Mouse (Mus musculus): Measurements from ENCODE around the gene Ripor1. TPM values are rescaled to one million over a fixed set of nuclear protein-coding genes. Genes with fewer than 3 reads are reported as not detected.
"Not testable (repeated sequence)": the region's sequence is repeated elsewhere in the genome, so short reads cannot be mapped to it uniquely, and the experiment has no call there.

Gene Ripor1
- polyA plus RNA-seq, 1 experiment from 2014 or later = 19.1 TPM

DNA sequence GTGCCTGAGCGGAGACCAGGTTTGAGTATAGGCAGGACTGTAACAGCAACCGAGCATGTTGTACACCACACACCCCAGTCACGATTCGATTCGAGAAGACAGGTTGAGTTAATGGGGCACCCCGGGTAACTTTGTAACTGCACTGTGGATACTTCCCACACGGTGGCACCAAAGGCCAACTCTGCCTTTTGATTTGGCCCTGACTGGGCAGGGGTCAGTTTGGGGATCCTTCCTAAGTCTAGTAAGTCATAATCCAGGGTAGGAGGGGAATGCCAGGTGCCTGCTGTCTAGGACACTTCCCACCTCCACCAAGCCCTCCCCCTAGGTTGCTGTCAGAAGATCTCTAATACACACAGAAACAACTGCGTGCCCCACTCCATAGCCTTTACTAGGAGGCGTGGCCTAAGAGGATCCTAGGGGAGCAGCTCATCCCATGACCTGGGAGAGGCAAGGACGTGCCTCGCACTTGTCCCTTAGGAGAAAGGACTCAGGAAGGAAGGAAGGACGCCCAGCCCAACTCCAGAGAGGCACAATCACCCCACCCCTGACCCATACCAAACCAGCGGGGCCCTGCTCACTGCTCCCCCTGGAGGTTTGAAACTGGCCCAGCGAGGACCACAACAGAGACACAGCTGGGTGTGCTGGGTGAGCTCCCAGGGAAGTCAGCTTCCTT is 8.6 kb upstream of the Ripor1 start:
- no peaks in the 10 kb centered on the region for H3K9me3 ChIP-seq (ENCODE audit: control insufficient read depth, low read length)
- peaks cover 17% of the 10 kb centered on the region for H3K4me1 ChIP-seq (replicated peaks; ENCODE audit: control insufficient read depth, insufficient read depth, low read length)
- H3K9ac ChIP-seq (ENCODE audit: low read length) = no peak overlapping the region
- WGBS = 11% methylated on average over 14 of the region's 14 CpGs
- H3K27me3 ChIP-seq (replicated peaks; ENCODE audit: control insufficient read depth, insufficient read depth, low read length) = no peaks in the 10 kb centered on the region
- ATAC-seq (replicated peaks; ENCODE audit: low FRiP score, low TSS enrichment, low read depth) = peak; percentile 54
- peak overlapping the region; percentile 38 for H3K4me2 ChIP-seq (ENCODE audit: low read length)
- DNase-seq (ENCODE audit: low spot score) = peak; percentile 80
- H3K27ac ChIP-seq (ENCODE audit: low read depth) = no peak overlapping the region; the same call in 1 of the 2 replicates
- no peak overlapping the region for H3K4me3 ChIP-seq (ENCODE audit: low read depth, low read length)
- no peaks in the 10 kb centered on the region for H3K36me3 ChIP-seq (ENCODE audit: control insufficient read depth, insufficient read depth, low read length)

DNA sequence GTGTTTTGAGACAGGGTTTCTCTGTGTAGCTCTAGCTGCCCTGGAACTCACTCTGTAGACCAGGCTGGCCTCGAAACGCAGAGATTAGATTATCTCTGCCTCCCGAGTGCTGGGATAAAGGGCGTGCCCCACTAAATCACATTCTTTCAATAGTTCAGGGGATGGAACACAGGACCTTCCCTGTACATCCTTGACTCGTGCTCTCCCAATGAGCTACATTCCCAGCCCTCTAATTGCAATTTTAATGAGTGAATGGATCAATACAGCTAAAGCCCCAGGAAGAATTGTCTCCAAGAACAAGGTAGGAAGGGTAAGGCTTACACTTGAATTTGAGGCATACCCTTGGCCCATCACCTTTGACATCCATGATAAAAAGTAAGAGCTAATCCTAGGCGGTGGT is 6.3 kb upstream of the Ripor1 start:
- H3K9me3 ChIP-seq (ENCODE audit: control insufficient read depth, low read length) = no peaks in the 10 kb centered on the region
- no peak overlapping the region for H3K9ac ChIP-seq (ENCODE audit: low read length)
- no peak overlapping the region for H3K4me3 ChIP-seq (ENCODE audit: low read depth, low read length)
- DNase-seq (ENCODE audit: low spot score) (no peak), ATAC-seq (replicated peaks; ENCODE audit: low FRiP score, low TSS enrichment, low read depth) (no peak)
- H3K36me3 ChIP-seq (ENCODE audit: control insufficient read depth, insufficient read depth, low read length) = no peaks in the 10 kb centered on the region
- no peak overlapping the region for H3K4me2 ChIP-seq (ENCODE audit: low read length)
- H3K4me1 ChIP-seq (replicated peaks; ENCODE audit: control insufficient read depth, insufficient read depth, low read length) = peaks cover 17% of the 10 kb centered on the region
- H3K27me3 ChIP-seq (replicated peaks; ENCODE audit: control insufficient read depth, insufficient read depth, low read length) = no peaks in the 10 kb centered on the region
- H3K27ac ChIP-seq (ENCODE audit: low read depth) = no peak overlapping the region
- whole genome bisulfite sequencing = 83% methylated on average over 6 of the region's 6 CpGs

DNA sequence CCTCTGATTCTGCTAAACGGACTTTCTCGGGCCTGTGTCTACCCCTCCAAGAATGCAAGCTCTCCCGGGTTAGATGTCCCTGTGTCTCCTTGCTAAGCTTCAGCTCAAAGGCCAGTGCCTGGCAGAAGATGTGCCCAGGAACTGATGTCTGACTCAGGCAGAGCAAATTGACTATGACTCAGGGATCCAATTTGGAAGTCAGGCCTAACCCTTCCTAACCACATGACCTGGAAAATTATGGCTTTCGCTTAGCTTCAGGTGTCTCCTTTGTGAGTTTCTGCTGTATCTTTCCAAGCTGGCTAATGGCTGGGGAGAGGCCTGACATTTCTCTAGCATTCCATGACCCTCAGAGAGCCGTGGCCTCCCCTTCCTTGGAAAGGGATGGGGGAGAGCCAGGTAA is 3.8 kb upstream of the Ripor1 start:
- Histone ChIP-seq H3K36me3 (ENCODE audit: control insufficient read depth, insufficient read depth, low read length) (no peaks in the 10 kb centered on the region), H3K4me2 (ENCODE audit: low read length) (no peak overlapping the region), H3K4me3 (ENCODE audit: low read depth, low read length) (no peak overlapping the region), H3K4me1 (replicated peaks; ENCODE audit: control insufficient read depth, insufficient read depth, low read length) (peaks cover 16% of the 10 kb centered on the region), H3K9me3 (ENCODE audit: control insufficient read depth, low read length) (no peaks in the 10 kb centered on the region), H3K27ac (ENCODE audit: low read depth) (no peak overlapping the region), H3K9ac (ENCODE audit: low read length) (no peak overlapping the region), H3K27me3 (replicated peaks; ENCODE audit: control insufficient read depth, insufficient read depth, low read length) (no peaks in the 10 kb centered on the region)
- ATAC-seq (replicated peaks; ENCODE audit: low FRiP score, low TSS enrichment, low read depth) = no peak
- 69% methylated on average over 5 of the region's 5 CpGs for WGBS
- no peak for DNase-seq (ENCODE audit: low spot score)

DNA sequence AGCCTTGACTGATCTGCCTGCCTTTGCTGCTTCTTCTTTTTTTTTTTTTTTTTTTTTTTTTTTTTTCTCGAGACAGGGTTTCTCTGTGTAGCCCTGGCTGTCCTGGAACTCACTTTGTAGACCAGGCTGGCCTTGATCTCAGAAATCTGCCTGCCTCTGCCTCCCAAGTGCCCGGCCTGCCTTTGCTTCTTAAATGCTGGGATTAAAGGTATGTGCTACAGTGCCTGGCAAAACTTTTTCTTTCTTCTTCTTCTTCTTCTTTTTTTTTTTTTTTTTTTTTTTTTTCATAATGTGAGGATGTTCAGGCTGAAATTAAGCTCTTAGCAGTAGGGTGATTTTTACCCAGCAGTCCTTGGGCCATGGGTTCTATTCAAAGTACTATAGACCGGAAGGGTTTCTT is 2.5 kb upstream of the Ripor1 start:
- H3K4me2 ChIP-seq (ENCODE audit: low read length); ATAC-seq (replicated peaks; ENCODE audit: low FRiP score, low TSS enrichment, low read depth); H3K9me3 ChIP-seq (ENCODE audit: control insufficient read depth, low read length); DNase-seq (ENCODE audit: low spot score); H3K27me3 ChIP-seq (replicated peaks; ENCODE audit: control insufficient read depth, insufficient read depth, low read length); H3K4me3 ChIP-seq (ENCODE audit: low read depth, low read length); H3K36me3 ChIP-seq (ENCODE audit: control insufficient read depth, insufficient read depth, low read length); H3K9ac ChIP-seq (ENCODE audit: low read length); H3K27ac ChIP-seq (ENCODE audit: low read depth): not testable (repeated sequence)
- peaks cover 17% of the 10 kb centered on the region for H3K4me1 ChIP-seq (replicated peaks; ENCODE audit: control insufficient read depth, insufficient read depth, low read length)
- WGBS = 97% methylated on average over 2 of the region's 3 CpGs

DNA sequence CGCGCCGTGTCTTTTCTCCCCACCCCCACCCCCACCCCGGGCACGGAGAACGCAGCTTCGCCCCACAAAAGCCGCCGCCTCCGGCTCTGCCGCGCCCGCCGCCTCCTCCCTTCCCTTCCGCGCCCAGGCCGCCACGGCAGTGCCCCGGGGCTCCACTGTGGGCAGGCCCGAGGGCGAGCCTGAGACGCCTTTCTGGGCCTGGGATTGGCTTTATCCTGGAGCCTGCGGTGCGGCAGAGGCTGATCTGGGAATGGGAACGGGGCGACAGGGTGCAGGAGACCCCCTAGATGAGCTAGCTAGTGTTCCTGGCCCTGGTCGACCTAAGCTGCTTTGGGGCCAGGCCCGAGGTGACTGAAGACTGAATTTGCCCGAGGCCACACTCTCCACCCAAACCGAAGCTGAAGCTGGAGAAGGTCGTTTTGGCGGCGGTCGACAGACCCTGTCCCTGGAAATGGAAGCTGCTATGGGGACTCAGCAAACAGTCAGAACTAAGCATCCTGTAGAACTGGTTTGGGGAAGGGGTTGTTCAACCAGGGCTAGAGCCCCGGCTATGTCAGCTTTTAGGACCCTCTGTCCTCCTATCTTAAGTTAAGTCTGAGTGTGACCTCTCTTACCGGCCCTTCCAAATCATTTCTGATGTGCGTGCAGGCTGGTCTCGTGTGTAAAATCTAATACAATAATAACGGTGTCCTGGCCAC is 585 bp downstream of the Ripor1 start:
- WGBS = 1% methylated on average over 30 of the region's 39 CpGs
- no peaks in the 10 kb centered on the region for H3K9me3 ChIP-seq (ENCODE audit: control insufficient read depth, low read length)

DNA sequence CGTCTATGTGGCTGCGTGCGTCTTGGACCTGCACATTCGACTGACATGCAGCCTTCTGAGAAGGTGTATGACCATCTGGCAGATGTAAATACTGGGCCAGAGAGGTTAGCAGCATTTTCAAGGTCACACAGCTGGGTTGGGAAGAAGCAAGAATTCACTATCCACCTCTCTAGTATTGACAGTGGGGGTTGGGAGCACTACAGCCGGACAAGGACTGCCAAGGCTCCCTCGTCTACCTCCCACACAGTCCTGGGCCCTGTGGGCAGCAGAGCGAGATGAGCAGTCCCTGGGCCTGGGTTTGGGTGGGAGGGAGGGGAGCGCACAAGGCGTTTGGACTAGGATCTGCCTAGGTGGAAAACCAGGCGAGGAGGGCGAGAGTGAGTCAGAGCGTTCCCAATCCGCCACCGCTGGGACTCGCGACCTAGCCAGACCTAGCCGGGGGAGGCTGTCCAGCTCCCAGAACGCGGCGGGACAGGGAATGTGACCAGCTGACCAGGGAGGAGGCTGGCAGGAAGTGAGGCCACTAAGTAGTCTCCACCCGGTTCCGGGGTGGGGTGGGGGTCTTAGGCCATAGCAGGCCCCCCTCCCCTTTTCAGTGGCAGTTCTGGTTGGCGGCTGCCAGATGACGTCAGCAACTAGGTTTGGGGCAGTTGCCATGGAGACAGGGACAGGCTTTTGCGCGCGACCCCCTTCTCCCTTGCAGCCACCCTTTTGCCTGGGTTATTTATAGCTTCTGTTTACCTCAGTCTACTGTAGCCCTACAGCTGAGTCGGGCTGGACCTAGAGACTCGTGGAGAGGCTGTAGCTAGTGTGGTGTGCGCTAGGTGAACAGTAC is 1.4 kb downstream of the Ripor1 start:
- 2% methylated on average over 30 of the region's 30 CpGs for WGBS
- Histone ChIP-seq H3K9me3 (ENCODE audit: control insufficient read depth, low read length) (no peaks in the 10 kb centered on the region), H3K27me3 (replicated peaks; ENCODE audit: control insufficient read depth, insufficient read depth, low read length) (no peaks in the 10 kb centered on the region), H3K9ac (ENCODE audit: low read length) (peak overlapping the region; percentile 73), H3K27ac (ENCODE audit: low read depth) (peak overlapping the region; percentile 69), H3K4me1 (replicated peaks; ENCODE audit: control insufficient read depth, insufficient read depth, low read length) (peaks cover 17% of the 10 kb centered on the region), H3K36me3 (ENCODE audit: control insufficient read depth, insufficient read depth, low read length) (no peaks in the 10 kb centered on the region), H3K4me2 (ENCODE audit: low read length) (peak overlapping the region; percentile 93), H3K4me3 (ENCODE audit: low read depth, low read length) (peak overlapping the region; percentile 67)
- ATAC-seq (replicated peaks; ENCODE audit: low FRiP score, low TSS enrichment, low read depth) (peak; percentile 62), DNase-seq (ENCODE audit: low spot score) (peak; percentile 87)

More for the DNA sequence above, 585 bp downstream of the Ripor1 start:
- no peaks in the 10 kb centered on the region for H3K36me3 ChIP-seq (ENCODE audit: control insufficient read depth, insufficient read depth, low read length)
- H3K27me3 ChIP-seq (replicated peaks; ENCODE audit: control insufficient read depth, insufficient read depth, low read length) = no peaks in the 10 kb centered on the region
- peak overlapping the region; percentile 73 for H3K9ac ChIP-seq (ENCODE audit: low read length)
- peak overlapping the region; percentile 67 for H3K4me3 ChIP-seq (ENCODE audit: low read depth, low read length)
- peak; percentile 51 for ATAC-seq (replicated peaks; ENCODE audit: low FRiP score, low TSS enrichment, low read depth)
- H3K4me1 ChIP-seq (replicated peaks; ENCODE audit: control insufficient read depth, insufficient read depth, low read length) = peaks cover 17% of the 10 kb centered on the region
- DNase-seq (ENCODE audit: low spot score) = peak; percentile 77
- H3K27ac ChIP-seq (ENCODE audit: low read depth) = peak overlapping the region; percentile 69
- peak overlapping the region; percentile 93 for H3K4me2 ChIP-seq (ENCODE audit: low read length)

DNA sequence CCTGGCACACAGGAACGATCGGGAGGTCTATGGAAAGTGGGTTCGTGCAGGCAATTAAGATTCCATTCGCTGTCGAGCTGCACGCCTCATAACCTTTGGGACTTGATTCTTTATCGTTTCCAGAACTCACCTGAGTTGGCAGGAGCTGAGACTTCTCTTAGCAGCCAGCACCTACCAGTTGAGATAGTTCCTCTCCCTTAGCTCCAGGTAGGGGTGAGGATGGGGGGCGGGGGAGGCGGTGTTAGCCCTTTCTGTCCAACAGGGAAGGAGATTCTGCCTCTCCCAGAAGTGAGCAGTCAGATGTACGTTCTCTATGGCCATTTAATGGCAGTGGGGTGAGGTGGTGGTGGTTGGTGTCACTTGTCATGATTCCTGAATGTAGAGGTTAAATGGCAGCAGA is 2.0 kb downstream of the Ripor1 start:
- 7% methylated on average over 10 of the region's 10 CpGs for WGBS
- no peak for DNase-seq (ENCODE audit: low spot score)

DNA sequence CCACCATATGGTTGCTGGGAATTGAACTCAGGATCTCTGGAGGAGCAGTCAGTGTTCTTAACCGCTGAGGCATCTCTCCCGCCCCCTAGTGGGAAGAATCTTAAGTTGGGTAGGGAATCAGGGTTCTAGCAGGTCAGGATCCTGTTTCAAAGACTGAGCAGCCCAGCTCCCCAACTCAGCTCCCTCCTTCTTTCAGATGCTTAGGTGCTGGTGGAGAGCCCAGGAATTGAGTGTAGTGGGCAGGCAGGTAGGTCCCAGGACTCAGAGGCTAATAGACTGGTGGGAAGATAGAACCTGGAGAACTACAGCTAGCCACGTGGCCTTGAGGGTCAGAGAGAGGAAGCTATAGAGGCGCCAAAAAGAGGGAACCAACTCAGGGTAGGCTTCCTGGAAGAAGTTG is 2.6 kb downstream of the Ripor1 start:
- 30% methylated on average over 4 of the region's 4 CpGs for WGBS
- DNase-seq (ENCODE audit: low spot score) = no peak
- Histone ChIP-seq H3K9ac (ENCODE audit: low read length) (no peak overlapping the region), H3K4me2 (ENCODE audit: low read length) (no peak overlapping the region), H3K36me3 (ENCODE audit: control insufficient read depth, insufficient read depth, low read length) (no peaks in the 10 kb centered on the region), H3K27ac (ENCODE audit: low read depth) (no peak overlapping the region), H3K9me3 (ENCODE audit: control insufficient read depth, low read length) (no peaks in the 10 kb centered on the region), H3K4me3 (ENCODE audit: low read depth, low read length) (no peak overlapping the region), H3K27me3 (replicated peaks; ENCODE audit: control insufficient read depth, insufficient read depth, low read length) (peaks cover 12% of the 10 kb centered on the region), H3K4me1 (replicated peaks; ENCODE audit: control insufficient read depth, insufficient read depth, low read length) (peaks cover 17% of the 10 kb centered on the region)
- ATAC-seq (replicated peaks; ENCODE audit: low FRiP score, low TSS enrichment, low read depth) = no peak

More for the DNA sequence above, 2.0 kb downstream of the Ripor1 start:
- Histone ChIP-seq H3K27me3 (replicated peaks; ENCODE audit: control insufficient read depth, insufficient read depth, low read length) (peaks cover 6% of the 10 kb centered on the region), H3K9me3 (ENCODE audit: control insufficient read depth, low read length) (no peaks in the 10 kb centered on the region), H3K4me2 (ENCODE audit: low read length) (peak overlapping the region; percentile 93), H3K36me3 (ENCODE audit: control insufficient read depth, insufficient read depth, low read length) (no peaks in the 10 kb centered on the region), H3K4me1 (replicated peaks; ENCODE audit: control insufficient read depth, insufficient read depth, low read length) (peaks cover 17% of the 10 kb centered on the region), H3K4me3 (ENCODE audit: low read depth, low read length) (peak overlapping the region; percentile 67), H3K9ac (ENCODE audit: low read length) (no peak overlapping the region), H3K27ac (ENCODE audit: low read depth) (peak overlapping the region; percentile 69; the same call in 1 of the 2 replicates)
- no peak for ATAC-seq (replicated peaks; ENCODE audit: low FRiP score, low TSS enrichment, low read depth)
